Mouse (Mus musculus) lung, postnatal 0 days (tissue): ENCODE measurements around the gene Adgrl3.

ENCODE experiments used
- CTCF ChIP-seq: IDR thresholded peaks from 2 replicates; pipeline ENCODE4 v1.5.1; 2016; ENCODE audit warnings: antibody characterized with exemption, mild to moderate bottlenecking
- EP300 ChIP-seq: IDR thresholded peaks from 2 replicates; pipeline ENCODE4 v1.6.1; 2016; ENCODE audit warnings: antibody characterized with exemption, mild to moderate bottlenecking, control low read depth

GRCm38 (mm10) chr5:81327392-81327791 lies 307.5 kb downstream of the Adgrl3 start:
- TF ChIP-seq CTCF (no peak), EP300 (no peak)
